Mouse (Mus musculus): Measurements from ENCODE around the gene Gm36864. TPM values are rescaled to one million over a fixed set of nuclear protein-coding genes. Genes with fewer than 3 reads are reported as not detected.
"Not testable (repeated sequence)": the region's sequence is repeated elsewhere in the genome, so short reads cannot be mapped to it uniquely, and the experiment has no call there.

Gene Gm36864
- total and polyA plus RNA-seq, 2 experiments = not detected

- H3K4me3 ChIP-seq (ENCODE audit: insufficient read depth, low read depth, low read length) = no peak overlapping the region
- peak; percentile 73 for DNase-seq (ENCODE audit: extremely low read depth, low read depth, low spot score)
- no peaks in the 10 kb centered on the region for H3K36me3 ChIP-seq (ENCODE audit: control insufficient read depth, insufficient read depth, low read length)
- peak overlapping the region; percentile 55 for H3K27ac ChIP-seq (replicated peaks; ENCODE audit: insufficient read depth, low read depth, low read length)
- 18% methylated on average over 3 of the region's 3 CpGs for WGBS
- no peaks in the 10 kb centered on the region for H3K79me2 ChIP-seq (ENCODE audit: control insufficient read depth, insufficient read depth, low read length)
- H3K27me3 ChIP-seq (ENCODE audit: control insufficient read depth, insufficient read depth, low read length) = no peaks in the 10 kb centered on the region
- H3K4me1 ChIP-seq (ENCODE audit: control insufficient read depth, insufficient read depth, low read length) = peaks cover 15% of the 10 kb centered on the region
- TF ChIP-seq CTCF (IDR thresholded peaks at IDR 0.05; ENCODE audit: low read depth, low read length) = no peak
- TF ChIP-seq POLR2A (IDR thresholded peaks at IDR 0.05; ENCODE audit: extremely low read depth, insufficient read depth, low read length) = no peak
- no peak overlapping the region for H3K9ac ChIP-seq (ENCODE audit: low read depth, low read length)
These were observed 27.7 kb upstream of the Gm36864 start for GRCm38 (mm10) chr7:44208307-44208706.

GRCm38 (mm10) chr7:44215645-44216044 lies 20.3 kb upstream of the Gm36864 start, which contains the start of gene Klk1b5:
TSS of gene Klk1b5 (plus strand) at chr7:44215945.
- no peak for DNase-seq (ENCODE audit: extremely low read depth, low read depth, low spot score)
- Histone ChIP-seq H3K4me3 (ENCODE audit: insufficient read depth, low read depth, low read length) (no peak within 1 kb of the TSS), H3K36me3 (ENCODE audit: control insufficient read depth, insufficient read depth, low read length) (no peaks in the 10 kb centered on the region), H3K27me3 (ENCODE audit: control insufficient read depth, insufficient read depth, low read length) (no peaks in the 10 kb centered on the region), H3K4me1 (ENCODE audit: control insufficient read depth, insufficient read depth, low read length) (no peaks in the 10 kb centered on the region), H3K9ac (ENCODE audit: low read depth, low read length) (no peak within 1 kb of the TSS), H3K79me2 (ENCODE audit: control insufficient read depth, insufficient read depth, low read length) (no peaks in the 10 kb centered on the region), H3K27ac (replicated peaks; ENCODE audit: insufficient read depth, low read depth, low read length) (no peak within 1 kb of the TSS)
- TF ChIP-seq CTCF (IDR thresholded peaks at IDR 0.05; ENCODE audit: low read depth, low read length) = no peak
- TF ChIP-seq POLR2A (IDR thresholded peaks at IDR 0.05; ENCODE audit: extremely low read depth, insufficient read depth, low read length) = no peak
- WGBS = 88% methylated on average over 1 of the region's 1 CpGs

DNA sequence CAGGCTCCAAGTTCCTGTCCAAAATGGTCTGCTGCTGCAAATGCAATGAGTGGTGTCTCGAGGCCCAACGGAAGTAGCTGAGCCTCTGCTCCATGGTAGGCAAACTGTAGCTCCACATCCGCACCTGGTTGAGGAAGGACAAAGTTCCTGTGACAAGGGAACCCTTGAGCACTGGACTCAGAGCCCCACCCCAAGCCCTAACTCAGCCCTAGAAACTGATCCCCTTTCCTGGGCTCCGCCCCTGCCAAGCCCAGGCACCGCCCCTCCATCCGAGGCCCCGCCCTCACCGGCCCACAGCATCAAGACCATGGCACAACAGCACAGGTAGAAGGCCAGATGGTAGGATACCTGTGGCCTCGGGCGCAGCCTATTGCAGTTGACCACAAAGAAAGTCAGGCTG lies 14.4 kb upstream of the Gm36864 start:
- not testable (repeated sequence) for H3K4me3 ChIP-seq (ENCODE audit: insufficient read depth, low read depth, low read length); H3K36me3 ChIP-seq (ENCODE audit: control insufficient read depth, insufficient read depth, low read length); H3K79me2 ChIP-seq (ENCODE audit: control insufficient read depth, insufficient read depth, low read length); H3K4me1 ChIP-seq (ENCODE audit: control insufficient read depth, insufficient read depth, low read length); H3K9ac ChIP-seq (ENCODE audit: low read depth, low read length); H3K27me3 ChIP-seq (ENCODE audit: control insufficient read depth, insufficient read depth, low read length); H3K27ac ChIP-seq (replicated peaks; ENCODE audit: insufficient read depth, low read depth, low read length); DNase-seq (ENCODE audit: extremely low read depth, low read depth, low spot score)
- WGBS = 84% methylated on average over 9 of the region's 10 CpGs

GRCm38 (mm10) chr7:44222335-44222734 lies 13.6 kb upstream of the Gm36864 start:
- not testable (repeated sequence) for H3K36me3 ChIP-seq (ENCODE audit: control insufficient read depth, insufficient read depth, low read length); H3K4me3 ChIP-seq (ENCODE audit: insufficient read depth, low read depth, low read length); H3K9ac ChIP-seq (ENCODE audit: low read depth, low read length); H3K4me1 ChIP-seq (ENCODE audit: control insufficient read depth, insufficient read depth, low read length); H3K79me2 ChIP-seq (ENCODE audit: control insufficient read depth, insufficient read depth, low read length); H3K27ac ChIP-seq (replicated peaks; ENCODE audit: insufficient read depth, low read depth, low read length); DNase-seq (ENCODE audit: extremely low read depth, low read depth, low spot score); H3K27me3 ChIP-seq (ENCODE audit: control insufficient read depth, insufficient read depth, low read length)
- WGBS = 75% methylated on average over 6 of the region's 6 CpGs

- H3K9ac ChIP-seq (ENCODE audit: low read depth, low read length) = no peak within 1 kb of the TSS
- no peaks in the 10 kb centered on the region for H3K27me3 ChIP-seq (ENCODE audit: control insufficient read depth, insufficient read depth, low read length)
- no peak for TF ChIP-seq CTCF (IDR thresholded peaks at IDR 0.05; ENCODE audit: low read depth, low read length)
- TF ChIP-seq POLR2A (IDR thresholded peaks at IDR 0.05; ENCODE audit: extremely low read depth, insufficient read depth, low read length) = no peak
- H3K79me2 ChIP-seq (ENCODE audit: control insufficient read depth, insufficient read depth, low read length) = no peaks in the 10 kb centered on the region
- WGBS = 50% methylated on average over 1 of the region's 1 CpGs
- H3K4me1 ChIP-seq (ENCODE audit: control insufficient read depth, insufficient read depth, low read length) = no peaks in the 10 kb centered on the region
- H3K4me3 ChIP-seq (ENCODE audit: insufficient read depth, low read depth, low read length) = no peak within 1 kb of the TSS
- H3K36me3 ChIP-seq (ENCODE audit: control insufficient read depth, insufficient read depth, low read length) = no peaks in the 10 kb centered on the region
- H3K27ac ChIP-seq (replicated peaks; ENCODE audit: insufficient read depth, low read depth, low read length) = no peak within 1 kb of the TSS
- no peak for DNase-seq (ENCODE audit: extremely low read depth, low read depth, low spot score)
These were observed 10.9 kb upstream of the Gm36864 start, which contains the start of gene Klk1 for GRCm38 (mm10) chr7:44225076-44225475. TSS of gene Klk1 (plus strand) at chr7:44225360.

DNA sequence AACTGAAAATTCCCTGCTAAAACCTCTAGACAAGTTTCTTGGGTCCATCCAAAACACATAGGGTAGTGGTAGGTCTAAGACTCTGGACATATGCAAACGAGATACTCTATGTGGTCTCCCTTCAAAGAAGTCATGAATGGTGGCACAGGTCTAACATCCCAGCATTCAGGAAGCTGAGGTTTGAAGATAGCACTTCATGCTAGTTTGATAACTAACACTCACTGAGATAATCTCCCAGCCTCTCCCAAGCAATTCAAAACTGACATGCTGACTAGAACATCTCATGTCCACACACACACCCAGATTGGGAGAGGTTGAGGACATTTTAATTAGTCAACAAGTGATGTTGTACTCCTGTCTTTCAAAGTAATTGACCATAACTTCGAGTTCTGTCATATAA lies 3.9 kb downstream of the Gm36864 start:
- TF ChIP-seq CTCF (IDR thresholded peaks at IDR 0.05; ENCODE audit: low read depth, low read length) (no peak), POLR2A (IDR thresholded peaks at IDR 0.05; ENCODE audit: extremely low read depth, insufficient read depth, low read length) (no peak)
- Histone ChIP-seq H3K9ac (ENCODE audit: low read depth, low read length) (no peak overlapping the region), H3K4me3 (ENCODE audit: insufficient read depth, low read depth, low read length) (no peak overlapping the region), H3K79me2 (ENCODE audit: control insufficient read depth, insufficient read depth, low read length) (no peaks in the 10 kb centered on the region), H3K4me1 (ENCODE audit: control insufficient read depth, insufficient read depth, low read length) (peaks cover 4% of the 10 kb centered on the region; the same call in 1 of the 2 replicates), H3K36me3 (ENCODE audit: control insufficient read depth, insufficient read depth, low read length) (no peaks in the 10 kb centered on the region), H3K27ac (replicated peaks; ENCODE audit: insufficient read depth, low read depth, low read length) (no peak overlapping the region), H3K27me3 (ENCODE audit: control insufficient read depth, insufficient read depth, low read length) (no peaks in the 10 kb centered on the region)
- 67% methylated on average over 2 of the region's 2 CpGs for WGBS
- no peak for DNase-seq (ENCODE audit: extremely low read depth, low read depth, low spot score)

Measured in liver, adult 2 months (tissue).